Mouse (Mus musculus): Measurements from ENCODE around the gene Desi1.

- TF ChIP-seq GATA1 (IDR thresholded peaks at IDR 0.05; ENCODE audit: borderline replicate concordance, low read length) = no peak
- TF ChIP-seq FLI1 (IDR thresholded peaks at IDR 0.05; ENCODE audit: low read length) = no peak
These were observed 18.9 kb upstream of the Desi1 start for GRCm38 (mm10) chr15:82052544-82052943.
